Mouse (Mus musculus) hindbrain, postnatal 0 days (tissue): ENCODE data around the gene Tmem38b. TPM values are rescaled to one million over a fixed set of nuclear protein-coding genes. Genes with fewer than 3 reads are reported as not detected.
A peak's percentile ranks its signal among the peaks of the same experiment; 100 is the strongest.

Source experiments
- ATAC-seq: fragments of 200-750 bp; cut with Nextera tagmentation; 2 replicates; pipeline ENCODE4 v1.8.0; 2017; ENCODE audit warnings: mild to moderate bottlenecking, moderate TSS enrichment, moderate library complexity
- DNase-seq: peaks from one replicate; pipeline ENCODE4 v3.0.0-alpha.2; 2015; ENCODE audit warnings: low spot score
- H3K27ac ChIP-seq: fragments of 300-500 bp; sonication (generic); 2 replicates; pipeline ENCODE4 v1.5.1; 2014; ENCODE audit warnings: mild to moderate bottlenecking
- H3K27me3 ChIP-seq: fragments of 300-500 bp; sonication (generic); 2 replicates; pipeline ENCODE4 v1.6.1; 2014; ENCODE audit warnings: low read length, mixed read lengths; ENCODE audit not compliant: insufficient read depth
- H3K36me3 ChIP-seq: fragments of 300-500 bp; sonication (generic); 2 replicates; pipeline ENCODE4 v1.6.1; 2014; ENCODE audit warnings: low read length, mixed read lengths; ENCODE audit not compliant: insufficient read depth
- H3K4me1 ChIP-seq: fragments of 300-500 bp; sonication (generic); 2 replicates; pipeline ENCODE4 v1.6.1; 2014; ENCODE audit warnings: antibody characterized with exemption, low read length, mixed read lengths; ENCODE audit not compliant: insufficient read depth
- H3K4me2 ChIP-seq: fragments of 300-500 bp; sonication (generic); 2 replicates; pipeline ENCODE4 v1.6.1; 2014; ENCODE audit warnings: low read depth, mild to moderate bottlenecking, low read length, moderate library complexity, mixed read lengths
- H3K4me3 ChIP-seq: fragments of 300-500 bp; sonication (generic); 2 replicates; pipeline ENCODE4 v1.5.1; 2014; ENCODE audit warnings: low read length
- H3K9ac ChIP-seq: fragments of 300-500 bp; sonication (generic); replicated peaks from 2 replicates; pipeline ENCODE4 v1.6.1; 2014; ENCODE audit warnings: mild to moderate bottlenecking, low read length, moderate library complexity, mixed read lengths
- H3K9me3 ChIP-seq: fragments of 300-500 bp; sonication (generic); 2 replicates; pipeline ENCODE4 v1.6.1; 2016; ENCODE audit warnings: low read length, mixed read lengths
- CTCF ChIP-seq: IDR thresholded peaks from 2 replicates; pipeline ENCODE4 v1.5.1; 2016; ENCODE audit warnings: antibody characterized with exemption, control low read depth, low read depth
- WGBS: fragments of 180-500 bp; shearing (Covaris S2); extraction: QIAGEN DNeasy Blood & Tissue Kit; methylation state at CpG from one replicate; pipeline ENCODE4 v1.1.7; 2014; 5-methylcytosine and 5-hydroxymethylcytosine counted together
- polyA plus RNA-seq: library from polyadenylated mRNA; unstranded; fragments of >200 nt; fragmentation: Nextera tagmentation; extraction: Ambion mirVana; gene quantifications from 2 replicates; pipeline ENCODE4 v1.2.1, GENCODE M21; 2015
- total RNA-seq: library from RNA; depleted of rRNA; stranded (reverse); fragments of >200 nt; gene quantifications from 2 replicates; pipeline ENCODE4 v1.2.3, GENCODE M21; 2014

Gene Tmem38b
- total and polyA plus RNA-seq, 2 experiments from 2014 or later: 3.3 to 6.2 TPM

GRCm38 (mm10) chr4:53830579-53830978 is 4.7 kb downstream of the Tmem38b start:
- no peak overlapping the region for H3K27ac ChIP-seq
- no peak for TF ChIP-seq CTCF
- H3K9ac ChIP-seq: no peak overlapping the region
- no peaks in the 10 kb centered on the region for H3K4me1 ChIP-seq
- ATAC-seq (no peak), DNase-seq (no peak)
- no peak overlapping the region for H3K4me3 ChIP-seq
- H3K9me3 ChIP-seq: no peaks in the 10 kb centered on the region
- H3K27me3 ChIP-seq: no peaks in the 10 kb centered on the region
- WGBS: 96% methylated on average over 2 of the region's 2 CpGs
- H3K36me3 ChIP-seq: no peaks in the 10 kb centered on the region
- no peak overlapping the region for H3K4me2 ChIP-seq

- 29% methylated on average over 3 of the region's 3 CpGs for WGBS
- H3K27me3 ChIP-seq: no peaks in the 10 kb centered on the region
- no peak overlapping the region for H3K27ac ChIP-seq
- DNase-seq (no peak), ATAC-seq (no peak)
- no peaks in the 10 kb centered on the region; the same call in 1 of the 2 replicates for H3K4me1 ChIP-seq
- H3K9me3 ChIP-seq: no peaks in the 10 kb centered on the region
- no peak overlapping the region for H3K9ac ChIP-seq
- TF ChIP-seq CTCF: no peak
- no peak overlapping the region for H3K4me3 ChIP-seq
- no peak overlapping the region for H3K4me2 ChIP-seq
- H3K36me3 ChIP-seq: no peaks in the 10 kb centered on the region
These were observed 6.5 kb downstream of the Tmem38b start for GRCm38 (mm10) chr4:53832321-53832720.

GRCm38 (mm10) chr4:53836978-53837377 is 11.1 kb downstream of the Tmem38b start:
- H3K36me3 ChIP-seq: no peaks in the 10 kb centered on the region
- H3K9ac ChIP-seq: no peak overlapping the region
- ATAC-seq: no peak

GRCm38 (mm10) chr4:53840158-53840870 is 14.5 kb downstream of the Tmem38b start:
- no peaks in the 10 kb centered on the region for H3K27me3 ChIP-seq
- H3K4me2 ChIP-seq: no peak overlapping the region
- H3K4me1 ChIP-seq: no peaks in the 10 kb centered on the region; the same call in 1 of the 2 replicates
- DNase-seq (no peak), ATAC-seq (no peak)
- no peak for TF ChIP-seq CTCF
- no peak overlapping the region for H3K27ac ChIP-seq
- H3K9ac ChIP-seq: no peak overlapping the region
- H3K9me3 ChIP-seq: no peaks in the 10 kb centered on the region
- no peaks in the 10 kb centered on the region for H3K36me3 ChIP-seq
- 67% methylated on average over 15 of the region's 15 CpGs for WGBS
- no peak overlapping the region for H3K4me3 ChIP-seq

More at GRCm38 (mm10) chr4:53836978-53837377, 11.1 kb downstream of the Tmem38b start:
- Histone ChIP-seq H3K4me2 (no peak overlapping the region), H3K9me3 (no peaks in the 10 kb centered on the region), H3K27ac (no peak overlapping the region), H3K27me3 (no peaks in the 10 kb centered on the region), H3K4me3 (no peak overlapping the region), H3K4me1 (no peaks in the 10 kb centered on the region; the same call in 1 of the 2 replicates)
- no peak for TF ChIP-seq CTCF
- 39% methylated on average over 5 of the region's 5 CpGs for WGBS
- no peak for DNase-seq

GRCm38 (mm10) chr4:53843553-53843952 is 17.7 kb downstream of the Tmem38b start:
- peak; percentile 36; the same call in 1 of the 2 replicates for TF ChIP-seq CTCF
- Histone ChIP-seq H3K27me3 (no peaks in the 10 kb centered on the region), H3K4me3 (no peak overlapping the region), H3K36me3 (no peaks in the 10 kb centered on the region), H3K9me3 (no peaks in the 10 kb centered on the region), H3K27ac (no peak overlapping the region), H3K4me1 (no peaks in the 10 kb centered on the region), H3K9ac (no peak overlapping the region), H3K4me2 (no peak overlapping the region)
- ATAC-seq: no peak
- 70% methylated on average over 8 of the region's 8 CpGs for WGBS
- DNase-seq: no peak

GRCm38 (mm10) chr4:53844835-53845619 is 19.2 kb downstream of the Tmem38b start:
- H3K27ac ChIP-seq: no peak overlapping the region
- 47% methylated on average over 6 of the region's 6 CpGs for WGBS
- H3K4me1 ChIP-seq: no peaks in the 10 kb centered on the region
- DNase-seq (peak; percentile 74), ATAC-seq (peak; percentile 58; the same call in 1 of the 2 replicates)
- no peak overlapping the region for H3K4me2 ChIP-seq
- no peaks in the 10 kb centered on the region for H3K36me3 ChIP-seq
- no peaks in the 10 kb centered on the region for H3K27me3 ChIP-seq
- H3K9me3 ChIP-seq: no peaks in the 10 kb centered on the region
- H3K4me3 ChIP-seq: no peak overlapping the region
- H3K9ac ChIP-seq: no peak overlapping the region
- TF ChIP-seq CTCF: peak; percentile 79
